Mouse (Mus musculus) embryonic facial prominence, embryonic 10.5 days (tissue): Measurements from ENCODE around the gene Cd300ld3. TPM values are rescaled to one million over a fixed set of nuclear protein-coding genes. Genes with fewer than 3 reads are reported as not detected.
A peak's percentile ranks its signal among the peaks of the same experiment; 100 is the strongest.

Experiments
- DNase-seq: peaks from one replicate; pipeline ENCODE4 v3.0.0-alpha.2; 2017; ENCODE audit warnings: low spot score
- H3K27ac ChIP-seq: fragments of 300-500 bp; sonication (generic); replicated peaks from 2 replicates; pipeline ENCODE4 v1.5.1; 2016; ENCODE audit warnings: mild to moderate bottlenecking
- H3K27me3 ChIP-seq: fragments of 300-500 bp; sonication (generic); replicated peaks from 2 replicates; pipeline ENCODE4 v1.6.1; 2016; ENCODE audit warnings: low read depth, mild to moderate bottlenecking; ENCODE audit not compliant: poor library complexity, severe bottlenecking
- H3K36me3 ChIP-seq: fragments of 300-500 bp; sonication (generic); replicated peaks from 2 replicates; pipeline ENCODE4 v1.6.1; 2016; ENCODE audit warnings: mild to moderate bottlenecking, moderate library complexity
- H3K4me1 ChIP-seq: fragments of 300-500 bp; sonication (generic); 2 replicates; pipeline ENCODE4 v1.6.1; 2016
- H3K4me3 ChIP-seq: fragments of 300-500 bp; sonication (generic); 2 replicates; pipeline ENCODE4 v1.5.1; 2016; ENCODE audit warnings: mild to moderate bottlenecking, moderate library complexity
- H3K9me3 ChIP-seq: fragments of 300-500 bp; sonication (generic); 2 replicates; pipeline ENCODE4 v1.6.1; 2016; ENCODE audit warnings: mild to moderate bottlenecking
- WGBS: fragments of 180-500 bp; shearing (Covaris S2); methylation state at CpG from one replicate; pipeline ENCODE4 v1.1.7; 2016; 5-methylcytosine and 5-hydroxymethylcytosine counted together
- polyA plus RNA-seq: library from polyadenylated mRNA; unstranded; fragments of >200 nt; fragmentation: Nextera tagmentation; extraction: Ambion mirVana; gene quantifications from 2 replicates; pipeline ENCODE4 v1.2.1, GENCODE M21; 2016

Cd300ld3 gene
- not detected in 2 replicates for polyA plus RNA-seq

DNA sequence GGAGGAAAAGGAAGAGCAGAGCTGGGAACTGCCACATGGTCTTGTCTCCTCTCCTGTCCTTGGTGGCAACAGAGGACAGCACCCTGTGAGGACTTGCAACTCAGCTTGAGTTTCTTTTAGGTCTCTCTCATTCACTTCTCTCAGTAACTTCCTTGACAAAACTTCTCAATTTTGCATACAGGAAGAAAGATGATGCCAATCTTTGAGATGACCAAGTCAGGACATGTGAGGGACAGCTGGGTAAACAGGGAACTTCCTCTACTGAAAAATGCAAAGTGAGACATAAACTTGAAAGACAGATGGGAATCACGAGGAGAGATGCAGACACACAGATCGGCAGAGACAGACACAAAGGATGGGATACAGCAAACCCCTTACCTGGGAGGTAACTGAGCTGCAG lies at the start of gene Cd300ld3:
Gene Cd300ld3, minus strand, starts transcription at position 151 of the 400 bp plus-strand sequence.
- no peak within 1 kb of the TSS for H3K4me3 ChIP-seq
- H3K27ac ChIP-seq = no peak within 1 kb of the TSS
- no peak for DNase-seq
- H3K36me3 ChIP-seq = no peaks in the 10 kb centered on the region
- H3K4me1 ChIP-seq = no peaks in the 10 kb centered on the region
- H3K27me3 ChIP-seq = no peaks in the 10 kb centered on the region
- whole genome bisulfite sequencing = 68% methylated on average over 2 of the region's 2 CpGs
- H3K9me3 ChIP-seq = no peaks in the 10 kb centered on the region

GRCm38 (mm10) chr11:115092140-115092539 lies 43.9 kb upstream of the Cd300ld3 start:
- DNase-seq = no peak
- Histone ChIP-seq H3K9me3 (peaks cover 10% of the 10 kb centered on the region; the same call in 1 of the 2 replicates), H3K4me3 (peak overlapping the region; percentile 47; the same call in 1 of the 2 replicates), H3K36me3 (no peaks in the 10 kb centered on the region), H3K4me1 (peaks cover 15% of the 10 kb centered on the region), H3K27me3 (peaks cover 34% of the 10 kb centered on the region), H3K27ac (no peak overlapping the region)
- WGBS = 21% methylated on average over 4 of the region's 4 CpGs

GRCm38 (mm10) chr11:115091362-115091901 lies 43.2 kb upstream of the Cd300ld3 start, which contains the start of gene Rab37:
TSS of gene Rab37 (plus strand) at chr11:115091431.
- Histone ChIP-seq H3K9me3 (peaks cover 10% of the 10 kb centered on the region; the same call in 1 of the 2 replicates), H3K4me3 (peak within 1 kb of the TSS; percentile 47), H3K4me1 (peaks cover 11% of the 10 kb centered on the region), H3K27ac (no peak within 1 kb of the TSS; the same call in 1 of the 2 replicates), H3K36me3 (no peaks in the 10 kb centered on the region), H3K27me3 (peaks cover 34% of the 10 kb centered on the region)
- WGBS = 2% methylated on average over 36 of the region's 36 CpGs
- DNase-seq = peak; percentile 77

- Histone ChIP-seq H3K4me3 (no peak overlapping the region), H3K9me3 (peaks cover 10% of the 10 kb centered on the region; the same call in 1 of the 2 replicates), H3K27me3 (peaks cover 50% of the 10 kb centered on the region), H3K4me1 (peaks cover 14% of the 10 kb centered on the region), H3K36me3 (no peaks in the 10 kb centered on the region), H3K27ac (no peak overlapping the region)
- no peak for DNase-seq
- WGBS = 66% methylated on average over 6 of the region's 6 CpGs
These were observed 41.6 kb upstream of the Cd300ld3 start for GRCm38 (mm10) chr11:115089853-115090252.

DNA sequence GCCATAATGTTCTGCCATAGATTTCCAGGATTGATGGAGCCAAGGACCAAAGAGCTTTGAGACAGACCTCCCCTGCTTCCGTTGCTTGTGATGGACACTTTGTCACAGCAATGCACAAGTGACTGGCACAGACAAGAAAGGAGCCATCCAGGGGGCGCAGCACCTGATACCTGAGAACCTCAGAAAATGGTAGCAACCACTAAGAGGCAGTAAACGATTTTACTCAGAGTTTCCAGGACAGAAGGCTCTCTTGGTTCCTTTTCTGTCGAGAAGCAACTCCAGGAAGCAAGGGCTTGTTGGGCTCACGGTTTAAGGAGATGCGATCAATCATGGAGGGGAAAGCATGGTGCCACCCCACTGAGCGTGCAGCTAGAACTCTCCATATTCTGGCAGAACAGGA lies 38.0 kb upstream of the Cd300ld3 start:
- Histone ChIP-seq H3K27ac (no peak overlapping the region), H3K36me3 (no peaks in the 10 kb centered on the region), H3K4me3 (no peak overlapping the region), H3K27me3 (peaks cover 54% of the 10 kb centered on the region), H3K4me1 (peaks cover 16% of the 10 kb centered on the region), H3K9me3 (0 out of 2 replicates have a peak, but pooled peaks cover 3% of the 10 kb centered on the region)
- DNase-seq = no peak
- 70% methylated on average over 7 of the region's 7 CpGs for WGBS

- H3K4me3 ChIP-seq = no peak overlapping the region
- H3K4me1 ChIP-seq = peaks cover 16% of the 10 kb centered on the region
- DNase-seq = no peak
- 0 out of 2 replicates have a peak, but pooled peaks cover 2% of the 10 kb centered on the region for H3K9me3 ChIP-seq
- no peaks in the 10 kb centered on the region for H3K36me3 ChIP-seq
- H3K27me3 ChIP-seq = peaks cover 43% of the 10 kb centered on the region
- whole genome bisulfite sequencing = 60% methylated on average over 8 of the region's 8 CpGs
- H3K27ac ChIP-seq = no peak overlapping the region
These were observed 36.9 kb upstream of the Cd300ld3 start for GRCm38 (mm10) chr11:115085064-115085463.

DNA sequence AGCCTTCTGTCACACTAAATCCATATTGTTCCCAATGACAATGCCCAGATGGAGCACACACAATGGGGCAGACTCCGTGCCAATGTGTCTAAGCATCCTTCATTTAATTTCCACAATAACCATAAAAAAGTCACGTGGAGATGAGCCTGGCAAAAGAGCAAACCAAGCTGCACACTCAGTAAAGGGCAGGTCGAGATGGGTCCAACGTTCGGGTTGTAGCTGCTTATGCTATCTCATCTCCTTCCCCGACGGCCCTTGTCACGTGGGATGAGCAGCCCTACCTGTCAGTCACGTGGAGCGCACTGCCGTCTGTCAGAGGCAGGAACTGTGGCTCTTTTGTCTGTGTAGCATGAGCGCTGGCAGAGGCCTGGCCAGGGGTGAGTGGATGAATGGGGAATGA lies 36.4 kb upstream of the Cd300ld3 start:
- Histone ChIP-seq H3K27ac (no peak overlapping the region), H3K36me3 (no peaks in the 10 kb centered on the region), H3K27me3 (peaks cover 41% of the 10 kb centered on the region), H3K4me1 (peaks cover 16% of the 10 kb centered on the region), H3K4me3 (no peak overlapping the region), H3K9me3 (no peaks in the 10 kb centered on the region)
- no peak for DNase-seq
- WGBS = 45% methylated on average over 12 of the region's 12 CpGs

DNA sequence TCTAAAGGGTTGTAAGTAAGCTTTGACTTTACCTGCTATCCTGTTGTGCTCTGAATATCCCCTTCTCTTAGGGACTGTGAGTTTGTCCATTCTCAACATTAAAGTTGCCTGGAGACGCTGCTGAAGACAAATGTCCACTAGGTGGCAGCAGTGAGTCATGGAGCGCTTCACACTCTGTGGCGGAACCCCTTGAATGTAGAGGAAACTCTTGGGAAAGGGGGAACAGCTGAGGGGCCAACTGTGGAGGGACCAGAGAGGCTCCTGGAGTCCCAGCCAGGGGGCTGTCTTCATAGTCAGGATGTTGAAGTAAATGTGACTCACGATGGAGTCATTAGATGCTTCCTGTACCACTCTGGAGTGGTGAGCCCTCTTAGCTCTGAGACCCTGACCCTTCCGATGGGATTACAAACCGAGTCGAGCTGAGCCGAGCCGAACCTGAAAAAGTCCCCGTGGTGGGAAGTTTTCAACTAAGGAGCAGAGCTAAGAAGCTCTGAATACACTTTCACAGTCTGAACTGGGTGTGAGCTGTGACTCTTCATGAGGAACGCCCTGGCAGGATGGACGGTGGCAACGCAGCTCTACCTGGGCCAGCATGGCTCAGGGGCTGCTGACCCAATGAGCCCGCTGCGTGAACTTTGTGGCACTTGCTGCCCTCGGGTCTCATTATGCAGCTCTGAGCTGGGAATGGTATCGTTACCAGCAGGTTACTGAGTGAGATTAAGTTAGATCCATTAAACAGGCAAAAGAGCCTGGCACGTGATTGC lies 35.3 kb upstream of the Cd300ld3 start:
- 48% methylated on average over 18 of the region's 18 CpGs for WGBS
- DNase-seq = peak; percentile 78
- no peaks in the 10 kb centered on the region for H3K9me3 ChIP-seq
- H3K4me1 ChIP-seq = peaks cover 16% of the 10 kb centered on the region
- H3K36me3 ChIP-seq = no peaks in the 10 kb centered on the region
- H3K27me3 ChIP-seq = peaks cover 41% of the 10 kb centered on the region
- no peak overlapping the region for H3K4me3 ChIP-seq
- H3K27ac ChIP-seq = no peak overlapping the region

- no peaks in the 10 kb centered on the region for H3K9me3 ChIP-seq
- peaks cover 16% of the 10 kb centered on the region for H3K4me1 ChIP-seq
- no peaks in the 10 kb centered on the region for H3K36me3 ChIP-seq
- no peak overlapping the region for H3K27ac ChIP-seq
- WGBS = 74% methylated on average over 6 of the region's 6 CpGs
- peaks cover 41% of the 10 kb centered on the region for H3K27me3 ChIP-seq
- H3K4me3 ChIP-seq = no peak overlapping the region
- no peak for DNase-seq
These were observed 34.0 kb upstream of the Cd300ld3 start for GRCm38 (mm10) chr11:115082196-115082595.

DNA sequence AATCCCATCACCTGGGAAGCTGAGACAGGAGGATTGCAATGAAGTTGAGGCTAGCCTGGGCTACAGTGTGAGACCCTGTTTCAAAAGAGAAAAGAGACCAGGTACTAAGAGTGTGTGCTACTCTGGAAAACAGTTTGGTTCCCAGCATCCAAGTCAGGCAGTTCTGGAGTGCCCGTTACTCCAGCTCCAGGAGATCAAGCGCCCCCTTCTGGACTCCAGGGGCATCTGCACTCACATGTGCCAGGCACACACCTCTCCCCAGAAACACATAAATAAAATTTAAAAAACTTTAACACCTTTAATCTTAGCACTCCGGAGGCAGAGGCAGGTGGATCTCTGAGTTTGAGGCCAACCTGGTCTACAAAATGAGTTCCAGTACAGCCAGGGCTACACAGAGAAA lies 33.2 kb upstream of the Cd300ld3 start:
- H3K4me3 ChIP-seq = no peak overlapping the region
- no peak overlapping the region for H3K27ac ChIP-seq
- 57% methylated on average over 3 of the region's 3 CpGs for WGBS
- peaks cover 40% of the 10 kb centered on the region for H3K27me3 ChIP-seq
- DNase-seq = no peak
- H3K36me3 ChIP-seq = no peaks in the 10 kb centered on the region
- peaks cover 16% of the 10 kb centered on the region for H3K4me1 ChIP-seq
- no peaks in the 10 kb centered on the region for H3K9me3 ChIP-seq

DNA sequence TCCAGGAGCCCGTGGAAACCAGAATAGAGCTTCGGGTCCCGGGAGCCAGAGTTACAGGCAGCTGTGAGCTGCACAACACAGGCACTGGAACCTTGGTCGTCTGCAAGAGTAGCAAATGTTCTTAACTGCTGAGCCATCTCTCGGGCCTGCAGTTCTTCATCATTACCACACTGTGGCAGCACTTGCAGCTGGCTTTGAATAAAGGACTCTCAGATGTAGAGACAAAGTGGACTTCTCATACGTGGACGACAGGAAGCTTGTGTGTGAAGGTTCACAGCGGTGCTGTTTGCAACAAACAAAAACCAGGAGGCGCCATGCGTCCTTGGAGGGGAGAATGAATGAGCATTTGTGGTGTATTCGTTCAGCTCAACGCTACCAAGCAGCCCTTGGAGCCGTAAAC lies 32.7 kb upstream of the Cd300ld3 start:
- peak; percentile 54 for DNase-seq
- H3K27ac ChIP-seq = no peak overlapping the region
- H3K4me1 ChIP-seq = peaks cover 16% of the 10 kb centered on the region
- no peak overlapping the region for H3K4me3 ChIP-seq
- H3K27me3 ChIP-seq = peaks cover 35% of the 10 kb centered on the region
- H3K9me3 ChIP-seq = no peaks in the 10 kb centered on the region
- WGBS = 35% methylated on average over 13 of the region's 13 CpGs
- no peaks in the 10 kb centered on the region for H3K36me3 ChIP-seq

- peaks cover 5% of the 10 kb centered on the region for H3K4me1 ChIP-seq
- no peak for DNase-seq
- peaks cover 13% of the 10 kb centered on the region for H3K27me3 ChIP-seq
- no peak overlapping the region for H3K4me3 ChIP-seq
- H3K36me3 ChIP-seq = no peaks in the 10 kb centered on the region
- no peaks in the 10 kb centered on the region for H3K9me3 ChIP-seq
- no peak overlapping the region for H3K27ac ChIP-seq
- 85% methylated on average over 5 of the region's 5 CpGs for WGBS
These were observed 30.5 kb upstream of the Cd300ld3 start for GRCm38 (mm10) chr11:115078680-115079079.

- no peaks in the 10 kb centered on the region for H3K36me3 ChIP-seq
- H3K27me3 ChIP-seq = peaks cover 14% of the 10 kb centered on the region; the same call in 1 of the 2 replicates
- no peak overlapping the region for H3K27ac ChIP-seq
- no peak overlapping the region for H3K4me3 ChIP-seq
- DNase-seq = no peak
- H3K9me3 ChIP-seq = no peaks in the 10 kb centered on the region
- H3K4me1 ChIP-seq = 0 out of 2 replicates have a peak, but pooled peaks cover 4% of the 10 kb centered on the region
- 100% methylated on average over 1 of the region's 1 CpGs for WGBS
These were observed 29.2 kb upstream of the Cd300ld3 start for GRCm38 (mm10) chr11:115077436-115077835.
